Mouse (Mus musculus): ENCODE data around the gene Sept12.

Sept12 gene

GRCm38 (mm10) chr16:4974521-4974920 lies 23.1 kb downstream of the Sept12 start:
- WGBS: 69% methylated on average over 5 of the region's 5 CpGs

GRCm38 (mm10) chr16:4971626-4972025 lies 26.0 kb downstream of the Sept12 start:
- 82% methylated on average over 4 of the region's 4 CpGs for WGBS

- 87% methylated on average over 5 of the region's 5 CpGs for WGBS
These were observed 28.4 kb downstream of the Sept12 start for GRCm38 (mm10) chr16:4969055-4969843.

DNA sequence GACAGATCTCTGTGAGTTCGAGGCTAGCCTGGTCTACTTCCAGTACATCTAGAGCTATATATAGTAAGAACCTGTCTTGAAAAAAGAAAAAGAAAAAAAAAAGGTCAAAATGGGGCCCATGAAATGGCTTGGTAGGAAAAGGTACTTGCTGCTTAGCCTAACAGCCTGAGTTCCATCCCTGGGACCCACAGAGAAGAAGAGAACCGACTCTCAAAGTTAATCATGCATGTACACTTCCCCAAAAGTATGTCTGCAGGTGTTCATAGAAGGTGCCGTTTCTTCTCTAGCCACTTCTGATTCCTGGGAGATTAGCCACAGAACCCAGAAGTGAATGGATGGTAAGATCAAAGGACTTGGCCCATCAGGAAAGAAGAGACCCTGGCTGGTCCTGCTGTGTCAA lies 29.2 kb downstream of the Sept12 start:
- 77% methylated on average over 3 of the region's 3 CpGs for WGBS

DNA sequence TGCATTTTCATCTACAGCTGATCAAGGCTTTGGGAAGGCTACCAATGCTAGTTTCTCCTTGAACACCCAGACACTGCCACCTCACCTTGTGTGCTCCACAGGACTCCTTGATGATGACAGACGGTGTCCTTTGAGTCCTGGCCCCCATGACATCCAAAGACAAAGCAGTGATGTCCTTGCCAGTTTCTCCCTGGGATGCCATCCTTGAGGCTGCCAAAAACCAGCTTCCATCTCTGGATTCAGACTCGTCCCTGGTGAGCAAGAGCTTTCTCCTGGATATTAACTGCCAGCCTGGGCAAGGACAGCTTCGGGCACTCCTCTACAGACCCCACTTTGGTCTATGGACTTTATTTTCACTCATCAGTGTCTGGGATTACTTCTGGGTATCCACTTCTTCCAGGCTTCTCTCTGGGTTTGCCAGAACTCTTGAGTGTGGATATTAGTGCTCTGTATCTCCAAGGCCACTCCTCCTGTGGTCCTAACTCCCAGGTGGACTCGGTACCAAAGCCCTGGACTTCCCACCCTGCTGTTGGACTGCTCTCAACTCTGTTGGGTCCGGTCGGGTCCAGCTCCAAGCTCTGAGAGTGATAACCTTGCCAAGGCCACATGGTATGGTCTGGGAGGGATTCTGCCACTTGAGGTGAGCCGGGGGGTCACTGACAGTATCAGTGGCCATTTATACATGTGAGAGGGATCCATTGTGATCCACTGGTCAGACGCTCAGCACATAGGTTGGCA lies 32.1 kb downstream of the Sept12 start:
- WGBS: 85% methylated on average over 8 of the region's 8 CpGs

- 13% methylated on average over 13 of the region's 13 CpGs for WGBS
These were observed 32.8 kb downstream of the Sept12 start for GRCm38 (mm10) chr16:4964731-4965391.

- under 1% methylated on average over 76 of the region's 76 CpGs for WGBS
These were observed 33.6 kb downstream of the Sept12 start, which contains the start of gene Anks3 for GRCm38 (mm10) chr16:4963797-4964709. Anks3 (minus strand) TSS chr16:4964205.

GRCm38 (mm10) chr16:4963346-4963745 lies 34.3 kb downstream of the Sept12 start:
- 34% methylated on average over 9 of the region's 9 CpGs for WGBS

- 70% methylated on average over 8 of the region's 8 CpGs for WGBS
These were observed 37.4 kb downstream of the Sept12 start for GRCm38 (mm10) chr16:4960260-4960659.

- 60% methylated on average over 3 of the region's 3 CpGs for WGBS
These were observed 40.2 kb downstream of the Sept12 start for GRCm38 (mm10) chr16:4957446-4957845.

GRCm38 (mm10) chr16:4956609-4957008 lies 41.0 kb downstream of the Sept12 start:
- 43% methylated on average over 3 of the region's 3 CpGs for WGBS

GRCm38 (mm10) chr16:4947378-4947777 lies 50.3 kb downstream of the Sept12 start:
- 61% methylated on average over 4 of the region's 4 CpGs for WGBS

- 91% methylated on average over 3 of the region's 3 CpGs for WGBS
These were observed 51.5 kb downstream of the Sept12 start for GRCm38 (mm10) chr16:4946155-4946554.

DNA sequence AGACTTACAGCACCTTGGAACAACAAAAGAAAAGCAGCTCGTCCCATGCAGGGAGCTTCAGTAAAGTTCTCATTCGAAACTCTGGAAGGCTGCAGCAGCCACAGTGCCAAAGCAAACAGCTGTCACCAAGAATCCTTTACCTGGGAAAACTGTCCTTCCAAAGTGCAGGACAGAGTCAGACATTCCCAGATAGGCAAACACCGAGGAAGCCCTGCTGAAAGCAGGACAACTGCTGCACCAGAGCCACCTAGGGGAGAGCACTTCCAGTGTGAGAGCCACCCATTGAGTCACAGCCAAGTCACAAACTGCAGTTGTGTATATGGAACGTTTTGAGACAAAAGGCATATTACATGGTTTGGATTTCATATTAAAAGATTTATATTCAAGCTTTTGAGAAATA lies 52.2 kb downstream of the Sept12 start:
- WGBS: 57% methylated on average over 4 of the region's 4 CpGs

GRCm38 (mm10) chr16:4943431-4943830 lies 54.2 kb downstream of the Sept12 start:
- 92% methylated on average over 3 of the region's 3 CpGs for WGBS

- 89% methylated on average over 8 of the region's 8 CpGs for WGBS
These were observed 54.8 kb downstream of the Sept12 start for GRCm38 (mm10) chr16:4942868-4943267.

DNA sequence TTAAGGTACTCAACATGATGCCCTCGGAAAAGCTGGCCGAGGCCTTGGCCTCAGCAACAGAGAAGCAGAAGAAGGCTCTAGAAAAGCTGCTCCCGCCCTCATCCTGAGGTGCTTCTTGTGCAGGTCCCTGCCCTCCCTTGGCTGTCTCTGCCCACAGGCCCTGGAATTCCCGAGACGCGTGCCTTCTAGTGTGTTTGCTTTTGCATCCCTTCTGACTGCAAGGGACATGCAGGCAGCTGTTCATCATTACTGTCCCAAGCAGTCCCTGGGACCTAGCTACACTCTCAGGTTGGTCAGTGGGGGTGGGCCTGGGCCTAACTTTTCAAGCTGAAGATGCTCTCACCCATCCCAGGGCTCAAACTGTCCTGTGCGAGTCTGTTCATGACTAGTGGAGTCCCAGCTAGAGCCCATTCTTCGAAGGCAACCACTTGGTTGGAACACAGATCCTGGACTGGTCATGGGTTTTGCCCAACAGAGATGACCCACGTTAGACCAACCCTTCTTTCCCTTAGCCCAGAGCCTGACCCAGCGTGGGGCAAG lies 57.3 kb downstream of the Sept12 start:
- WGBS: 82% methylated on average over 10 of the region's 10 CpGs

DNA sequence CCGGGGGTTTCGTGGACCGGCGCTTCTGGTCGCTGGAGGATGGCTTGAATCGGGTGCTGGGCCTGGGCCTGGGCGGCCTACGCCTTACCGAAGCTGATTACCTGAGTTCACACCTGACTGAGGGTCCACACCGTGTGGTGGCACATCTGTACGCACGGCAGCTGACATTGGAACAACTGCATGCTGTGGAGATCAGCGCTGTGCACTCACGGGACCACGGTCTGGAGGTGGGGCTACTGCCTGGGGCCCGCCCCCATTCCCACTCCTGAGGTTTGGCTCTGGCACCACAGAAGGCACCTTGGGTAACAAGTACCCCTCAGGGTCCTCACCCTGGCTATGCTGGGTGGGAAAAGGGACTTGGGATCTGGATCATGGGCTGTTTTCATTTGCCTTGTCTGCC lies 58.2 kb downstream of the Sept12 start:
- 1% methylated on average over 16 of the region's 16 CpGs for WGBS

DNA sequence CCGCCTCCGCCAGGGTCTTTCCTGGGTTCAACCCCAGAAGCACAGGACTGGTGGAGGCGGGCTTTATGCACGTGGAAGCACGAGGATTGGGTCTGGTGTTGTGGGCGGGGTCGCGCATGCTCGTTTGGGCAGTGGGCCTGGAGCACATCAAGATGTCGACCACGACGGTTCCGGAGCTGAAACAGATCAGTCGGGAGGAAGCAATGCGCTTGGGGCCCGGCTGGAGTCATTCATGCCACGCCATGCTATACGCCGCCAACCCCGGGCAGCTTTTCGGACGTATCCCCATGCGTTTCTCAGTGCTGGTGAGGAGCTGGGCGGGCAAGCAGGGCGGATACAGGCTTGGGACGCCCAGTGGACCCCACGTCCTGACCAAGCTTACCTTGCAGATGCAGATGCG lies 58.7 kb downstream of the Sept12 start:
- under 1% methylated on average over 28 of the region's 28 CpGs for WGBS

- 2% methylated on average over 2 of the region's 2 CpGs for WGBS
These were observed 59.2 kb downstream of the Sept12 start, which contains the start of gene Nudt16l1 for GRCm38 (mm10) chr16:4938461-4938860. Nudt16l1 (plus strand) TSS chr16:4938761.
